Mouse (Mus musculus) heart, embryonic 10.5 days (tissue): Measurements from ENCODE around the gene Cabp7. TPM values are rescaled to one million over a fixed set of nuclear protein-coding genes. Genes with fewer than 3 reads are reported as not detected.

Experiments used
- DNase-seq: peaks from one replicate; pipeline ENCODE4 v3.0.0-alpha.2; 2017; ENCODE audit warnings: low spot score
- H3K27ac ChIP-seq: fragments of 300-500 bp; sonication (generic); 2 replicates; pipeline ENCODE4 v1.5.1; 2016; ENCODE audit warnings: mild to moderate bottlenecking
- H3K27me3 ChIP-seq: fragments of 300-500 bp; sonication (generic); 2 replicates; pipeline ENCODE4 v1.6.1; 2016; ENCODE audit warnings: mild to moderate bottlenecking; ENCODE audit not compliant: poor library complexity, insufficient read depth, severe bottlenecking
- H3K36me3 ChIP-seq: fragments of 300-500 bp; sonication (generic); 2 replicates; pipeline ENCODE4 v1.6.1; 2016; ENCODE audit warnings: mild to moderate bottlenecking, moderate library complexity
- H3K4me1 ChIP-seq: fragments of 300-500 bp; sonication (generic); 2 replicates; pipeline ENCODE4 v1.6.1; 2016; ENCODE audit warnings: mild to moderate bottlenecking
- H3K4me3 ChIP-seq: fragments of 300-500 bp; sonication (generic); 2 replicates; pipeline ENCODE4 v1.5.1; 2016; ENCODE audit warnings: mild to moderate bottlenecking, moderate library complexity
- H3K9me3 ChIP-seq: fragments of 300-500 bp; sonication (generic); 2 replicates; pipeline ENCODE4 v1.6.1; 2016; ENCODE audit warnings: mild to moderate bottlenecking, moderate library complexity
- WGBS: fragments of 180-500 bp; shearing (Covaris S2); methylation state at CpG from one replicate; pipeline ENCODE4 v1.1.7; 2016; 5-methylcytosine and 5-hydroxymethylcytosine counted together
- polyA plus RNA-seq: library from polyadenylated mRNA; unstranded; fragments of >200 nt; fragmentation: Nextera tagmentation; extraction: Ambion mirVana; gene quantifications from 2 replicates; pipeline ENCODE4 v1.2.1, GENCODE M21; 2016

The Cabp7 gene
- 0.11 and 0.15 TPM in 2 replicates for polyA plus RNA-seq

GRCm38 (mm10) chr11:4746733-4747132 is at the start of gene Cabp7:
Gene Cabp7 (minus strand): TSS chr11:4746778.
- DNase-seq, result no peak
- H3K27ac ChIP-seq, result no peak within 1 kb of the TSS; the same call in 1 of the 2 replicates

DNA sequence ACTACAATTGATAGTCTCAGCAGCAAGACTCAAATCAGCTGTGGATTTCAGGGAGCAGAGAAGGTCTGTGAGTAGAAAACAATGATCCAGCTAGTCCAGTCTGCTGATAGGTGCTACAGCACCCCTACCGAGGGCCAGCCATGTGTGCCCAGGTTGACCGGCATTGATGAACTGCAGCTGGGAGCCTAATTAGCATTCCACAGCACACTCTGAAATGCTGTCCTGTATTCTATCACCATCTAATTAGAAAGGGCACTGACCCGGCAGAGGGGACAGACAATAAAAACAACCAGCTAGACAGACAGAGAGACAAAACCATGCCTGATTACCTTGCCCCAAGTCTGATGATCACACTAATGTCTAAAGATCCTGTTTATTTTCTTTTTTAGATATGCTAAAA is 46.4 kb upstream of the Cabp7 start:
- no peaks in the 10 kb centered on the region for H3K27me3 ChIP-seq
- H3K9me3 ChIP-seq, result no peaks in the 10 kb centered on the region
- WGBS, result 47% methylated on average over 3 of the region's 3 CpGs
- peaks cover 42% of the 10 kb centered on the region for H3K36me3 ChIP-seq
- no peaks in the 10 kb centered on the region; the same call in 1 of the 2 replicates for H3K4me1 ChIP-seq
- no peak overlapping the region for H3K4me3 ChIP-seq
- DNase-seq, result no peak
- no peak overlapping the region for H3K27ac ChIP-seq

More at GRCm38 (mm10) chr11:4746733-4747132, at the start of gene Cabp7:
- H3K36me3 ChIP-seq, result no peaks in the 10 kb centered on the region
- H3K9me3 ChIP-seq, result no peaks in the 10 kb centered on the region
- 3% methylated on average over 62 of the region's 73 CpGs for WGBS
- H3K27me3 ChIP-seq, result peaks cover 98% of the 10 kb centered on the region
- peak within 1 kb of the TSS; percentile 67 for H3K4me3 ChIP-seq
- H3K4me1 ChIP-seq, result peaks cover 29% of the 10 kb centered on the region

DNA sequence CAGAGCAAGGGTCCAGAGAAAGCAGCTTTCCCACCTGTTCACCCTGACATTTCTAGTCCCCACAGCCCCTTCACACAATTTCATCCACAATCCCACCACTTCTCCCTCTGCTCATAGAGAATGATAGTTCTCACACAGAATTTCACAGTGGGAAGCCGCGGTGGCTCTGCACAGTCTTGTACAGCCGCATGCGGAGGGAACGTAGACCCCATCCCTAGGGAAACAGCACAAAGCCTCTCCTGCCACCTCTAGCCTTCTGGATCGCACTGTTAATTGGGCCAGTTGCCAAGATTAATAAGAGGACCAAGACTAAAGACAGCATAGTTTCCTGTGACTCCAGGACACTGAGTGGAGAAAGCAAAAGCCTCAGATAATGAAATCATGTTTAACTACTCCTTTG is 45.0 kb upstream of the Cabp7 start:
- H3K36me3 ChIP-seq, result peaks cover 52% of the 10 kb centered on the region
- H3K27me3 ChIP-seq, result no peaks in the 10 kb centered on the region
- H3K4me1 ChIP-seq, result no peaks in the 10 kb centered on the region
- H3K27ac ChIP-seq, result no peak overlapping the region
- H3K4me3 ChIP-seq, result no peak overlapping the region
- DNase-seq, result no peak
- 79% methylated on average over 6 of the region's 6 CpGs for WGBS
- no peaks in the 10 kb centered on the region for H3K9me3 ChIP-seq

- H3K9me3 ChIP-seq, result no peaks in the 10 kb centered on the region
- no peak overlapping the region for H3K4me3 ChIP-seq
- H3K27ac ChIP-seq, result no peak overlapping the region
- no peaks in the 10 kb centered on the region for H3K27me3 ChIP-seq
- no peak for DNase-seq
- H3K36me3 ChIP-seq, result peaks cover 69% of the 10 kb centered on the region
- H3K4me1 ChIP-seq, result no peaks in the 10 kb centered on the region
- WGBS, result 93% methylated on average over 5 of the region's 5 CpGs
Measured at GRCm38 (mm10) chr11:4789691-4790090, 43.1 kb upstream of the Cabp7 start.

DNA sequence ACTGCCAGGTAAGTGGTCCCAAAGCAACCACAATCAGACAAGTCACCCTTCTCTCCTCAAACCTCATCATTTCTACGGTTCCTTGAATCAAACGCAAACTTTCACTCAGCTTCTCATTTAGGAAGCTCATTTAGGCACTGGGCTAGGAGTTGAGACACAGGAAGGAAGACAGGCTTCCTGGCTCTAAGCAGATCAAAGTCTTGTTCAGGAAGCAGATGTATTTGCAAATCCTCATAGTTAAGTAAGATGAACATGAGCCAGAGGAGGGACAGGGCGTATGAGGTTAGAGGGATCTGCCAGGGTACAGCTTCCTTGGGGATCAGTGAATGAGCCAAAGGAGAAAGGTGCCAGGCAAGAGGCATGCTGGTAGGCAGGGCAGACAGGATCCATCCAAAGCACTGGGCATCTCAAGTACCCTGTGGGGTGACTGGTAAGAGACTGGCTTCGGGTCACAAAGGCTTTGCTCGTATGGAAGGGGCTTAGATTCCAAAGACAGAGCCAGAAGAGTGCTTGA is 38.1 kb upstream of the Cabp7 start:
- Histone ChIP-seq H3K4me3 (no peak overlapping the region), H3K9me3 (no peaks in the 10 kb centered on the region), H3K27me3 (no peaks in the 10 kb centered on the region), H3K36me3 (peaks cover 83% of the 10 kb centered on the region), H3K27ac (no peak overlapping the region), H3K4me1 (no peaks in the 10 kb centered on the region)
- 75% methylated on average over 5 of the region's 5 CpGs for WGBS
- no peak for DNase-seq

GRCm38 (mm10) chr11:4783116-4783515 is 36.5 kb upstream of the Cabp7 start:
- Histone ChIP-seq H3K27ac (no peak overlapping the region), H3K4me3 (no peak overlapping the region), H3K4me1 (no peaks in the 10 kb centered on the region), H3K36me3 (peaks cover 85% of the 10 kb centered on the region), H3K9me3 (no peaks in the 10 kb centered on the region), H3K27me3 (no peaks in the 10 kb centered on the region)
- WGBS, result 90% methylated on average over 3 of the region's 3 CpGs
- no peak for DNase-seq

DNA sequence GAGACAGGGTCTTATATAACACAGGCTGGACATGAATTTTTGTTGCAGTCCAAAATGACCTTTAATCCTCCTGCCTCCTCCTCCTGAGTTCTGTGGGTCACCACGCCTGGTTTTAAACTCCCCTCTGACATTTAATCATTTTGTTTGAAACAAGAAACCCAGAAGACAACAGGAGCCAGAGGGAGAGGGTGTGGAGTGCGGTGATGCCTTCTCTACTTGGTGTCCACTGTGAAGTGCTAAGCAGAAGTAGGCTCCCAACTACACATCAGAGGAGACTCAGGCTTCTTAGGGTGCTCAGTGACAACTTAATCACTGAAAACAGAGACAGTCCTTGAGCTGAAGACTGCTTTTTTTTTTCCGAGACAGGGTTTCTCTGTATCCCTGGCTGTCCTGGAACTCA is 34.3 kb upstream of the Cabp7 start:
- no peaks in the 10 kb centered on the region for H3K27me3 ChIP-seq
- no peak overlapping the region for H3K27ac ChIP-seq
- no peak for DNase-seq
- H3K4me1 ChIP-seq, result no peaks in the 10 kb centered on the region
- peaks cover 83% of the 10 kb centered on the region for H3K36me3 ChIP-seq
- H3K9me3 ChIP-seq, result no peaks in the 10 kb centered on the region
- WGBS, result 84% methylated on average over 3 of the region's 3 CpGs
- no peak overlapping the region for H3K4me3 ChIP-seq

GRCm38 (mm10) chr11:4772925-4773324 is 26.3 kb upstream of the Cabp7 start:
- no peaks in the 10 kb centered on the region for H3K27me3 ChIP-seq
- no peak overlapping the region for H3K27ac ChIP-seq
- peaks cover 48% of the 10 kb centered on the region for H3K36me3 ChIP-seq
- 37% methylated on average over 3 of the region's 3 CpGs for WGBS
- no peaks in the 10 kb centered on the region for H3K9me3 ChIP-seq
- no peaks in the 10 kb centered on the region for H3K4me1 ChIP-seq
- no peak for DNase-seq
- H3K4me3 ChIP-seq, result no peak overlapping the region

DNA sequence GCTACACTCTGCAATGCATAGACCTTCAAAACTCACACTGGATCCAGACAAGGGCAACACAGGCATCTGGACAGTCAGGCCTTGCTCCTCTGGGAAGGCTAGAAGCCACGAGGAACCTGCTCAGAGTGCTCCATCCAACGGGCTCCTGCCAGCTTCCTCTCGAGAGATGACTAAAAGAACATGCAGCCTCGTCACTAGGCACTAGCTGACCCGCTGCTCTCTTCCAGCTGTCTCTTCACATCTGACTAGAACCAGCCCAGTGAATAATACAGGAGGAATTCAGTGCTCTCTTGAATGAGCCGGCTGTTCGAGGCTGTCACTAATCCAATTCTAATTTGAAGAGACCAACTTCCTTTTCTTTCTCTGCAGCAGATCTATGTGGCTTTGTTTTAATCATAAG is 25.2 kb upstream of the Cabp7 start:
- H3K36me3 ChIP-seq, result peaks cover 38% of the 10 kb centered on the region
- no peaks in the 10 kb centered on the region for H3K4me1 ChIP-seq
- no peaks in the 10 kb centered on the region for H3K9me3 ChIP-seq
- WGBS, result 85% methylated on average over 7 of the region's 7 CpGs
- no peak overlapping the region for H3K27ac ChIP-seq
- no peaks in the 10 kb centered on the region for H3K27me3 ChIP-seq
- no peak for DNase-seq
- no peak overlapping the region for H3K4me3 ChIP-seq

DNA sequence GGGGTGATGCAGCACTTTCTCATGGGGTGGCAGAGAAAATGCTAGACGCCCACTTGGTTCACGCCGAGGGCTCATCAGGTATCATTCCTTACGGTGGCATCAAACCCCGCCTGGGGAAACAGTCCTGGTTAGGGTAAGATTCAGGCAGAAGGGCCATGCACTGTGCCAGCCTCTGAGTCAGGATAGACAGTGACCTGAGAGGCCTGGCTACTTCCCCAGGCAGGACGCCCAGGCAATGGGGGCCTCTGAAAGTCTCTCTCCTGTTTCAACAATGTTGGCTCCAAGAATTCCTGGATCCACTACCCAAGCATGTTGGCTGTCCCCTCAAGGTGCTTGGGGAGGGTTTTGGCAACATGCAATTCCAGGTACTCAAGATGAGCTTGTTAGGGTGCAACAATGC is 23.3 kb upstream of the Cabp7 start:
- no peak for DNase-seq
- Histone ChIP-seq H3K9me3 (no peaks in the 10 kb centered on the region), H3K4me1 (no peaks in the 10 kb centered on the region), H3K27me3 (no peaks in the 10 kb centered on the region), H3K27ac (no peak overlapping the region), H3K4me3 (no peak overlapping the region), H3K36me3 (peaks cover 31% of the 10 kb centered on the region)
- WGBS, result 92% methylated on average over 6 of the region's 6 CpGs

GRCm38 (mm10) chr11:4769293-4769692 is 22.7 kb upstream of the Cabp7 start:
- Histone ChIP-seq H3K36me3 (peaks cover 31% of the 10 kb centered on the region), H3K9me3 (no peaks in the 10 kb centered on the region), H3K4me1 (no peaks in the 10 kb centered on the region), H3K27me3 (no peaks in the 10 kb centered on the region), H3K27ac (no peak overlapping the region), H3K4me3 (no peak overlapping the region)
- no peak for DNase-seq
- WGBS, result 76% methylated on average over 7 of the region's 7 CpGs

DNA sequence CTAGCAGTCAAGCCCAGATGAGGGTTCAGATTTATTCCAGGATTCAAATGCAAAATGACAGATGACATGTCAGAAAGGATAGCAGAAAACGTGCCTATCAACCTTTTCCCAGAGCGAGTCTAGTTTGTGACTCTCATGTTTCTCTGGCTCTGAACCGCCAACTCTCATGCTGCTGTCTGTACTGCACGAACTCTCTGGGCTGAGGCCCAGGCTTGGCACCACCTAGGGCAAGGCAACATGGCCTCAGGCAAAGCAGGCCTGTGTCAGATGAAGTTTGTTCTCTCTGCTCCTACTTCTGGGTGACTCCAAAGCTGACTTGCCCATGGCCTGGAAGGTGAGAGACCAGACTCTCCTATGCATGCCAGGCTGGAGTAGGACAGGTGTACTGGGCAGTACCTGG is 21.8 kb upstream of the Cabp7 start:
- WGBS, result 86% methylated on average over 4 of the region's 4 CpGs
- Histone ChIP-seq H3K27me3 (peaks cover 4% of the 10 kb centered on the region), H3K9me3 (no peaks in the 10 kb centered on the region), H3K27ac (no peak overlapping the region), H3K36me3 (peaks cover 31% of the 10 kb centered on the region), H3K4me1 (no peaks in the 10 kb centered on the region), H3K4me3 (no peak overlapping the region)
- DNase-seq, result no peak

- H3K4me1 ChIP-seq, result 0 out of 2 replicates have a peak, but pooled peaks cover 5% of the 10 kb centered on the region
- H3K9me3 ChIP-seq, result no peaks in the 10 kb centered on the region
- DNase-seq, result no peak
- WGBS, result 44% methylated on average over 5 of the region's 5 CpGs
- H3K36me3 ChIP-seq, result peaks cover 11% of the 10 kb centered on the region; the same call in 1 of the 2 replicates
- no peak overlapping the region for H3K27ac ChIP-seq
- peaks cover 35% of the 10 kb centered on the region for H3K27me3 ChIP-seq
- no peak overlapping the region for H3K4me3 ChIP-seq
Measured at GRCm38 (mm10) chr11:4764476-4764875, 17.9 kb upstream of the Cabp7 start.

DNA sequence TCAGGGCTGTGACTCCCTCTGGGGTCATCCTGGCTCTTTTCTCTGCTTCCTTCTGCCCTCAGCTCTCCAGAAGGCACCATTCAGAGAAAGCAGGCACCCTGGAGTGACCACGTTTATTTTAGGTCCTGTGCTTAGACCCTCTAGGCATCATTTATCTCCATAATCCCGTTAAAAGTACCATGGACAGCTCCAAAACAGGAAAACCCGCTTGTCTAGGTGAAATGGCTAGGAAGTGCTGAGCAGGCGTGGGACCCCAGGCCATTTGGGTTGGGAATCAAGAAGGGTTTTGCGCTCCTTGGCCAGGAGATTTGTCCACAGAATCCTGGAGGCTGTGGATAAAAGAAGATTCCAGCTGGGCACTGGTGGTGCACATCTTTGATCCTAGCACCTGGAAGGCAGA is 17.1 kb upstream of the Cabp7 start:
- Histone ChIP-seq H3K4me3 (no peak overlapping the region), H3K27me3 (peaks cover 41% of the 10 kb centered on the region), H3K36me3 (peaks cover 3% of the 10 kb centered on the region; the same call in 1 of the 2 replicates), H3K4me1 (0 out of 2 replicates have a peak, but pooled peaks cover 5% of the 10 kb centered on the region), H3K27ac (no peak overlapping the region), H3K9me3 (no peaks in the 10 kb centered on the region)
- WGBS, result 13% methylated on average over 5 of the region's 5 CpGs
- DNase-seq, result no peak
